Mouse (Mus musculus) myocyte (in vitro differentiated cells): ENCODE data around the gene BC049352. TPM values are rescaled to one million over a fixed set of nuclear protein-coding genes. Genes with fewer than 3 reads are reported as not detected.

Experiments used
- H3K27me3 ChIP-seq: one replicate; pipeline ENCODE4 v1.6.1; 2011; ENCODE audit not compliant: control insufficient read depth, insufficient read depth, insufficient read length
- H3K36me3 ChIP-seq: one replicate; pipeline ENCODE4 v1.6.1; 2011; ENCODE audit not compliant: control insufficient read depth, insufficient read depth
- H3K4me2 ChIP-seq: one replicate; pipeline ENCODE4 v1.6.1; 2011; ENCODE audit warnings: low read depth, control low read depth
- H3K4me3 ChIP-seq: one replicate; pipeline ENCODE4 v1.5.1; 2011; ENCODE audit warnings: mild to moderate bottlenecking, control low read depth, moderate library complexity
- H3K79me2 ChIP-seq: one replicate; pipeline ENCODE4 v1.6.1; 2011; ENCODE audit not compliant: control insufficient read depth, insufficient read depth
- H3ac ChIP-seq: one replicate; pipeline ENCODE4 v1.6.1; 2011; ENCODE audit not compliant: control insufficient read depth, insufficient read length
- CEBPB ChIP-seq: IDR thresholded peaks from 2 replicates; pipeline ENCODE4 v1.6.1; 2011; ENCODE audit warnings: mild to moderate bottlenecking, moderate library complexity; ENCODE audit not compliant: poor library complexity, insufficient read depth, severe bottlenecking
- E2F4 ChIP-seq: IDR thresholded peaks from one replicate; pipeline ENCODE4 v1.6.1; 2011; ENCODE audit warnings: mild to moderate bottlenecking, control low read depth, moderate library complexity; ENCODE audit not compliant: insufficient read depth
- MAX ChIP-seq: IDR thresholded peaks from one replicate; pipeline ENCODE4 v1.6.1; 2011; ENCODE audit warnings: low read depth, mild to moderate bottlenecking, control low read depth
- MYOD1 ChIP-seq, 3 experiments: IDR thresholded peaks; one replicate each; pipeline ENCODE4 v1.6.1; 2011; ENCODE audit warnings: control low read depth in 2 of 3, low read depth in 2 of 3, mild to moderate bottlenecking in 2 of 3, moderate library complexity in 1 of 3; ENCODE audit not compliant: insufficient read length in 2 of 3, control insufficient read depth in 1 of 3
- MYOG ChIP-seq, 3 experiments: IDR thresholded peaks; one replicate each; pipeline ENCODE4 v1.6.1; 2011; ENCODE audit warnings: control low read depth in 2 of 3, low read depth in 2 of 3, mild to moderate bottlenecking in 2 of 3; ENCODE audit not compliant: insufficient read length in 2 of 3, control insufficient read depth in 1 of 3, insufficient read depth in 1 of 3
- POLR2A ChIP-seq: IDR thresholded peaks from one replicate; pipeline ENCODE4 v1.6.1; 2011; ENCODE audit warnings: low read depth, mild to moderate bottlenecking, control low read depth, moderate library complexity; ENCODE audit not compliant: insufficient read length
- POLR2AphosphoS2 ChIP-seq: IDR thresholded peaks from one replicate; pipeline ENCODE4 v1.6.1; 2011; ENCODE audit warnings: low read depth, control low read depth; ENCODE audit not compliant: insufficient read length
- REST ChIP-seq: IDR thresholded peaks from one replicate; pipeline ENCODE4 v1.6.1; 2011; ENCODE audit warnings: mild to moderate bottlenecking, control low read depth, moderate library complexity; ENCODE audit not compliant: insufficient read depth, insufficient read length
- SRF ChIP-seq: IDR thresholded peaks from one replicate; pipeline ENCODE4 v1.6.1; 2011; ENCODE audit warnings: low read depth; ENCODE audit not compliant: control insufficient read depth, insufficient read length
- TCF12 ChIP-seq: IDR thresholded peaks from one replicate; pipeline ENCODE4 v1.6.1; 2011; ENCODE audit warnings: mild to moderate bottlenecking, control low read depth; ENCODE audit not compliant: poor library complexity, insufficient read depth, severe bottlenecking
- TCF3 ChIP-seq: IDR thresholded peaks from one replicate; pipeline ENCODE4 v1.6.1; 2011; ENCODE audit warnings: low read depth, control low read depth; ENCODE audit not compliant: insufficient read length
- USF1 ChIP-seq: IDR thresholded peaks from one replicate; pipeline ENCODE4 v1.6.1; 2011; ENCODE audit warnings: low read depth, mild to moderate bottlenecking, control low read depth, moderate library complexity
- polyA plus RNA-seq: library from polyadenylated mRNA; unstranded; fragments of >200 nt; fragmentation: generic; extraction: Trizol; gene quantifications from one replicate; pipeline ENCODE4 v1.2.1, GENCODE M21; 2012; ENCODE audit warnings: missing spikeins

Gene BC049352
- polyA plus RNA-seq, 1 experiment, result not detected

- Histone ChIP-seq H3ac (no peak overlapping the region), H3K36me3 (no peaks in the 10 kb centered on the region), H3K4me3 (no peak overlapping the region), H3K4me2 (no peak overlapping the region), H3K79me2 (no peaks in the 10 kb centered on the region), H3K27me3 (peaks cover 41% of the 10 kb centered on the region)
- TF ChIP-seq MYOG (IDR thresholded peaks at IDR 0.05; ENCODE audit: control insufficient read depth in 1 of 3, insufficient read depth in 1 of 3, insufficient read length in 2 of 3, low read depth in 2 of 3) (no peak), E2F4 (no peak), TCF3 (no peak), MAX (no peak), TCF12 (no peak), MYOD1 (IDR thresholded peaks at IDR 0.05; ENCODE audit: control insufficient read depth in 1 of 3, insufficient read length in 2 of 3, low read depth in 2 of 3) (no peak), SRF (no peak), CEBPB (no peak), USF1 (no peak), REST (no peak), POLR2AphosphoS2 (no peak), POLR2A (no peak)
Observed at GRCm38 (mm10) chr9:45153361-45153760, 28.4 kb upstream of the BC049352 start.

GRCm38 (mm10) chr9:45167903-45168302 lies 13.9 kb upstream of the BC049352 start:
- H3K27me3 ChIP-seq, result no peaks in the 10 kb centered on the region
- no peak overlapping the region for H3ac ChIP-seq
- no peak overlapping the region for H3K4me2 ChIP-seq
- no peak overlapping the region for H3K4me3 ChIP-seq
- TF ChIP-seq SRF (no peak), POLR2AphosphoS2 (no peak), USF1 (no peak)
- H3K36me3 ChIP-seq, result no peaks in the 10 kb centered on the region
- H3K79me2 ChIP-seq, result no peaks in the 10 kb centered on the region

GRCm38 (mm10) chr9:45170150-45170549 lies 11.7 kb upstream of the BC049352 start:
- TF ChIP-seq REST, result no peak
- TF ChIP-seq CEBPB, result no peak
- TF ChIP-seq MYOD1 (IDR thresholded peaks at IDR 0.05; ENCODE audit: control insufficient read depth in 1 of 3, insufficient read length in 2 of 3, low read depth in 2 of 3), result no peak
- TF ChIP-seq SRF, result no peak
- no peak for TF ChIP-seq TCF12
- TF ChIP-seq POLR2AphosphoS2, result no peak
- TF ChIP-seq E2F4, result no peak
- TF ChIP-seq MAX, result no peak
- no peak for TF ChIP-seq TCF3
- TF ChIP-seq MYOG (IDR thresholded peaks at IDR 0.05; ENCODE audit: control insufficient read depth in 1 of 3, insufficient read depth in 1 of 3, insufficient read length in 2 of 3, low read depth in 2 of 3), result no peak
- Histone ChIP-seq H3K4me2 (no peak overlapping the region), H3K36me3 (no peaks in the 10 kb centered on the region), H3K79me2 (no peaks in the 10 kb centered on the region), H3ac (no peak overlapping the region), H3K27me3 (peaks cover 8% of the 10 kb centered on the region), H3K4me3 (no peak overlapping the region)

GRCm38 (mm10) chr9:45171073-45171610 lies 10.7 kb upstream of the BC049352 start:
- peaks cover 8% of the 10 kb centered on the region for H3K27me3 ChIP-seq
- no peak overlapping the region for H3K4me2 ChIP-seq
- no peaks in the 10 kb centered on the region for H3K79me2 ChIP-seq
- TF ChIP-seq POLR2AphosphoS2, result no peak
- no peak for TF ChIP-seq REST
- no peak for TF ChIP-seq USF1
- no peak for TF ChIP-seq TCF3
- no peak for TF ChIP-seq CEBPB
- TF ChIP-seq MYOD1 (IDR thresholded peaks at IDR 0.05; ENCODE audit: control insufficient read depth in 1 of 3, insufficient read length in 2 of 3, low read depth in 2 of 3), result no peak
- TF ChIP-seq E2F4, result no peak
- TF ChIP-seq MYOG (IDR thresholded peaks at IDR 0.05; ENCODE audit: control insufficient read depth in 1 of 3, insufficient read depth in 1 of 3, insufficient read length in 2 of 3, low read depth in 2 of 3), result no peak
- TF ChIP-seq POLR2A, result no peak
- no peak for TF ChIP-seq TCF12
- TF ChIP-seq MAX, result no peak
- TF ChIP-seq SRF, result no peak
- no peaks in the 10 kb centered on the region for H3K36me3 ChIP-seq
- H3K4me3 ChIP-seq, result no peak overlapping the region
- H3ac ChIP-seq, result no peak overlapping the region

- H3K4me2 ChIP-seq, result no peak overlapping the region
- no peaks in the 10 kb centered on the region for H3K36me3 ChIP-seq
- H3K4me3 ChIP-seq, result no peak overlapping the region
- H3ac ChIP-seq, result no peak overlapping the region
- no peaks in the 10 kb centered on the region for H3K79me2 ChIP-seq
- peaks cover 8% of the 10 kb centered on the region for H3K27me3 ChIP-seq
- TF ChIP-seq MYOG (IDR thresholded peaks at IDR 0.05; ENCODE audit: control insufficient read depth in 1 of 3, insufficient read depth in 1 of 3, insufficient read length in 2 of 3, low read depth in 2 of 3), result no peak
- TF ChIP-seq SRF, result no peak
- TF ChIP-seq POLR2AphosphoS2, result no peak
- TF ChIP-seq USF1, result no peak
- TF ChIP-seq E2F4, result no peak
- no peak for TF ChIP-seq MYOD1 (IDR thresholded peaks at IDR 0.05; ENCODE audit: control insufficient read depth in 1 of 3, insufficient read length in 2 of 3, low read depth in 2 of 3)
- no peak for TF ChIP-seq MAX
- TF ChIP-seq CEBPB, result no peak
- TF ChIP-seq REST, result no peak
- no peak for TF ChIP-seq TCF12
- no peak for TF ChIP-seq TCF3
- no peak for TF ChIP-seq POLR2A
Observed at GRCm38 (mm10) chr9:45173475-45173874, 8.3 kb upstream of the BC049352 start.
